Mouse (Mus musculus) brain, adult 2 months (tissue): Measurements from ENCODE around the gene Apbb1ip.
A peak's percentile ranks its signal among the peaks of the same experiment; 100 is the strongest.
"Not testable (repeated sequence)": the region's sequence is repeated elsewhere in the genome, so short reads cannot be mapped to it uniquely, and the experiment has no call there.

Source experiments
- DNase-seq: peaks from one replicate; pipeline ENCODE4 v3.0.0; 2011; ENCODE audit warnings: low read depth, low spot score

Gene Apbb1ip

GRCm38 (mm10) chr2:22822293-22822692, 48.4 kb downstream of the Apbb1ip start:
- DNase-seq, result peak; percentile 46

- no peak for DNase-seq
These were observed 71.6 kb downstream of the Apbb1ip start for GRCm38 (mm10) chr2:22845514-22845913.

GRCm38 (mm10) chr2:22851900-22852299, 78.0 kb downstream of the Apbb1ip start:
- DNase-seq, result no peak

GRCm38 (mm10) chr2:22857501-22857900, 83.6 kb downstream of the Apbb1ip start:
- peak; percentile 63 for DNase-seq

- DNase-seq, result no peak
These were observed 88.3 kb downstream of the Apbb1ip start for GRCm38 (mm10) chr2:22862194-22862593.

GRCm38 (mm10) chr2:22864394-22865037, 90.6 kb downstream of the Apbb1ip start:
- DNase-seq, result peak; percentile 87

- DNase-seq, result no peak
These were observed 91.9 kb downstream of the Apbb1ip start for GRCm38 (mm10) chr2:22865818-22866217.

- DNase-seq, result no peak
These were observed 93.1 kb downstream of the Apbb1ip start for GRCm38 (mm10) chr2:22866894-22867424.

- DNase-seq, result no peak
These were observed 99.3 kb downstream of the Apbb1ip start for GRCm38 (mm10) chr2:22873159-22873558.

GRCm38 (mm10) chr2:22874628-22875027, 100.7 kb downstream of the Apbb1ip start:
- no peak for DNase-seq

- DNase-seq, result no peak
These were observed 102.7 kb downstream of the Apbb1ip start for GRCm38 (mm10) chr2:22876614-22877013.

GRCm38 (mm10) chr2:22878781-22879180, 104.9 kb downstream of the Apbb1ip start:
- DNase-seq, result no peak

GRCm38 (mm10) chr2:22880726-22881125, 106.8 kb downstream of the Apbb1ip start:
- not testable (repeated sequence) for DNase-seq

GRCm38 (mm10) chr2:22894932-22895281, 121.0 kb downstream of the Apbb1ip start:
- DNase-seq, result no peak

GRCm38 (mm10) chr2:22895282-22896273, 121.7 kb downstream of the Apbb1ip start, which contains the start of gene Pdss1:
Gene Pdss1, plus strand, starts transcription at chr2:22895522.
- peak; percentile 98 for DNase-seq

GRCm38 (mm10) chr2:22903947-22904346, 130.1 kb downstream of the Apbb1ip start:
- DNase-seq, result no peak

- no peak for DNase-seq
These were observed 140.5 kb downstream of the Apbb1ip start for GRCm38 (mm10) chr2:22914421-22914820.

GRCm38 (mm10) chr2:22918651-22919050, 144.8 kb downstream of the Apbb1ip start:
- peak; percentile 19 for DNase-seq
